Mouse (Mus musculus) liver, adult 2 months (tissue): ENCODE measurements around the gene Preb. TPM values are rescaled to one million over a fixed set of nuclear protein-coding genes. Genes with fewer than 3 reads are reported as not detected.

Experiments used
- DNase-seq: peaks from one replicate; pipeline ENCODE4 v3.0.0-alpha.2; 2011; ENCODE audit warnings: low read depth, low spot score; ENCODE audit errors: extremely low read depth
- H3K27ac ChIP-seq: fragments of 200-500 bp; replicated peaks from 2 replicates; pipeline ENCODE4 v1.5.1; 2012; ENCODE audit warnings: low read depth, mild to moderate bottlenecking, control low read depth, inconsistent platforms, low read length; ENCODE audit not compliant: insufficient read depth
- H3K27me3 ChIP-seq: fragments of 200-500 bp; 2 replicates; pipeline ENCODE4 v1.6.1; 2012; ENCODE audit warnings: mild to moderate bottlenecking, moderate library complexity, low read length, inconsistent platforms; ENCODE audit not compliant: control insufficient read depth, insufficient read depth
- H3K36me3 ChIP-seq: fragments of 200-500 bp; 2 replicates; pipeline ENCODE4 v1.6.1; 2012; ENCODE audit warnings: low read length, inconsistent platforms; ENCODE audit not compliant: control insufficient read depth, insufficient read depth
- H3K4me1 ChIP-seq: fragments of 200-500 bp; 2 replicates; pipeline ENCODE4 v1.6.1; 2011; ENCODE audit warnings: low read length; ENCODE audit not compliant: control insufficient read depth, insufficient read depth
- H3K4me3 ChIP-seq: fragments of 200-500 bp; 2 replicates; pipeline ENCODE4 v1.5.1; 2011; ENCODE audit warnings: low read depth, mild to moderate bottlenecking, control low read depth, low read length, moderate library complexity; ENCODE audit not compliant: insufficient read depth
- H3K79me2 ChIP-seq: fragments of 200-500 bp; 2 replicates; pipeline ENCODE4 v1.6.1; 2012; ENCODE audit warnings: inconsistent platforms, mild to moderate bottlenecking, low read length, moderate library complexity; ENCODE audit not compliant: control insufficient read depth, insufficient read depth
- H3K9ac ChIP-seq: fragments of 200-500 bp; 2 replicates; pipeline ENCODE4 v1.6.1; 2012; ENCODE audit warnings: low read depth, mild to moderate bottlenecking, control low read depth, inconsistent platforms, low read length
- CTCF ChIP-seq: fragments of 200-500 bp; IDR thresholded peaks from 2 replicates; pipeline ENCODE4 v1.5.1; 2011; ENCODE audit warnings: low read depth, low read length, control low read depth
- POLR2A ChIP-seq: fragments of 200-500 bp; IDR thresholded peaks from 2 replicates; pipeline ENCODE4 v1.6.1; 2011; ENCODE audit warnings: low read length, control low read depth; ENCODE audit not compliant: insufficient read depth; ENCODE audit errors: extremely low read depth
- WGBS: fragments of 180-500 bp; shearing (Covaris S2); methylation state at CpG from one replicate; pipeline ENCODE4 v1.1.7; 2018; 5-methylcytosine and 5-hydroxymethylcytosine counted together
- polyA plus RNA-seq: library from polyadenylated mRNA; depleted of rRNA; stranded (reverse); fragments of >200 nt; gene quantifications from 2 replicates; pipeline ENCODE4 v1.2.3, GENCODE M21; 2012; rRNA removed
- total RNA-seq: library from RNA; depleted of rRNA; stranded (reverse); fragments of >200 nt; gene quantifications from 2 replicates; pipeline ENCODE4 v1.2.3, GENCODE M21; 2014; rRNA removed

The Preb gene
- total and polyA plus RNA-seq, 2 experiments = 62.0 to 433 TPM

DNA sequence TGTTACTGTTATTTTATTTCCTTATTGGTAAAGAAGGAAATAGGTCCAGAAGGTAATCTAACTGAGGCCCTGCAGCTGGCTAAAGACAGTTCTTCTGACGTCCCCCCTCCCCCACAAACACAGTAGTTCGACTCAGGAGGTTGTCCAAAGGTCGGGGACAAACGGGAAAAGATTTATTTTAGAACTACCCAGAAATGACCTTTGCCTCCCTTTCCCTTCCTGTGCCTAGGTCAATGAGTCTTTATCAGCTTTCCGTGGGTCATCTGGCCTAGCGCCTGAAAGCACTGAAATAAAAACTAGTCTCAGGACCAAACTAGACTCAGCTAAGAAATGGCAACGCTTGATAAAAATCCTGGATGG is 50.9 kb downstream of the Preb start:
- H3K27ac ChIP-seq = peak overlapping the region; percentile 93
- DNase-seq = peak; percentile 99
- H3K79me2 ChIP-seq = peaks cover 18% of the 10 kb centered on the region; the same call in 1 of the 2 replicates
- H3K4me1 ChIP-seq = peaks cover 36% of the 10 kb centered on the region
- H3K27me3 ChIP-seq = no peaks in the 10 kb centered on the region
- no peak overlapping the region for H3K4me3 ChIP-seq
- peaks cover 5% of the 10 kb centered on the region; the same call in 1 of the 2 replicates for H3K36me3 ChIP-seq
- peak overlapping the region; percentile 94 for H3K9ac ChIP-seq
- TF ChIP-seq POLR2A (no peak), CTCF (no peak)
- 5% methylated on average over 7 of the region's 7 CpGs for WGBS

DNA sequence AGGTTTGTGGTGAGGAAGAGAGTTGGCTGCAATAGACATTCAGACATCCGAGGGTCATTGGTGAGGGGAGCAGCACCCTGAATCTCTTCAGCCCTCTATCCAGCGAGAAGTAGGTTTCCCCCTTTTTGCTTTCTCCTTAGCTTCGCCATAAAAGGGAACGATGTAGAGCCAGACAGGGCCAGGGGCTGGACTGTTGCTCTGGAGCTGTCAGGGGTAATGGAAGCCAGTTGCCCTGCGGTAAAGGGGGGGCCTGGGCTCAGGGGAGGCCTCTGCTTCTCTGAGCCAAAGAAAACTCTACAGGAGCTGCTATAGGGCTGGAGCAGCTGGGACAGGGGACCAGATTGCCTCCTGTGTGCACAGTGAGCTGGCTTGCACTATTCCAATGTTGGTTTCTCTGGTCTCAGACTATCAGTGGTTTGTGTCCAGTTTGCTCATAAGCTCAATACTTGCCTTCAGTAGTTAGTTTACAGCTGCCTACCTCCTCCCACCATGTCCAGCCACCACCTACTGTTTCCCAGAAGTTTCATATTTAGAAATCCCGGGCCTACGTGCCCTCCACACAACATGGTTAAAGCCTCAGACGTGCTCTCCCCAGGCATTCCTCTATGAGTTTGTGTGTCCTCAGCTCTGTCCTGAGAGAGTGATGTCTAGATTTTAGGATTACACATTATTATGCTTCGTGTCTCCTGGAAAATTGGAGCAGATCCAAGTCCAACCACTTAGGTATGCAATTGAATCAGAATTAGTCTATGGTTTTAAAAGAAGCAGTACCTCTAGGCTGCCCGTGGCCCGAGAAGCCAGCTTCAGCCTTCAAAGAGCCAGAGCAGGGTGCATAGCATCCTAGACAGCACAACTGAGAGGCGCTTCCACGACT is 51.5 kb downstream of the Preb start:
- peaks cover 18% of the 10 kb centered on the region; the same call in 1 of the 2 replicates for H3K79me2 ChIP-seq
- peak overlapping the region; percentile 88 for H3K4me3 ChIP-seq
- H3K36me3 ChIP-seq = peaks cover 7% of the 10 kb centered on the region; the same call in 1 of the 2 replicates
- TF ChIP-seq POLR2A (no peak), CTCF (no peak)
- H3K27ac ChIP-seq = peak overlapping the region; percentile 93
- peak overlapping the region; percentile 94 for H3K9ac ChIP-seq
- no peak for DNase-seq
- 8% methylated on average over 13 of the region's 13 CpGs for WGBS
- H3K4me1 ChIP-seq = peaks cover 36% of the 10 kb centered on the region
- H3K27me3 ChIP-seq = no peaks in the 10 kb centered on the region

DNA sequence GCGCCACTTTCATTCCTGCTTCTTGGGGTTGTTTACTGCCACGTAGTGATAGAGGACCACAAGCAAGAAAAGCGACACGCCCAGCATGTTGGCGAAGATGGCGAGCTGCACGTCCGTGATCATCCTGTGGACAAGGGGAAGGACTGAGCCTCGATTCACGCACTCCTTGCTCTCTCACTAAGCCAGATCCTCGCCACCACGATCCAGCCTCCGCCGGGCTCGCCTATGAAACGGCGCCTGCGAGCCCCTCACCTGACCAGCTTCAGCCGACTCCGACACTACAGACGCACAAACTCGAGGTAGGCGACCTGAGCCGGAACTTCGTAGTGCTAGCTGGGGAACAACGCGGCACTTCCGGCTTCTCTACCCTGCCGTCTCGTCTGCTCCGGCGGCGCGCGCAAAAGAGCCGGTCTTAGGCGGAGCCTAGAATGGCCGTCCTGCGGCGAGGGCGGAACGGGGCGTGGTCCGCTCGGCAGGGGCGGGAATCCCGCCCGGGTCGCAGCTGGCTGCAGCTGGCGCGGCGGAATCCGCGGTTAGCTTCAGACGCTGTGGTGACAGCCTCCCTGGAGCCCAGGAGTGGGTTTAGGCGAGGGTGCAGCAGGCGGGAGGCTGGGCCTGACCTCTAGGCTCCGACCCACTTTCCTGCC is 52.6 kb downstream of the Preb start, which contains the start of gene Ost4:
Gene Ost4 (minus strand): TSS at position 376 of the 647 bp plus-strand sequence.
- Histone ChIP-seq H3K79me2 (peaks cover 18% of the 10 kb centered on the region; the same call in 1 of the 2 replicates), H3K36me3 (peaks cover 8% of the 10 kb centered on the region; the same call in 1 of the 2 replicates), H3K9ac (peak within 1 kb of the TSS; percentile 94), H3K4me1 (peaks cover 36% of the 10 kb centered on the region), H3K27ac (peak within 1 kb of the TSS; percentile 93), H3K27me3 (no peaks in the 10 kb centered on the region), H3K4me3 (peak within 1 kb of the TSS; percentile 88)
- WGBS = under 1% methylated on average over 58 of the region's 58 CpGs
- DNase-seq = peak; percentile 90
- TF ChIP-seq CTCF (no peak), POLR2A (peak; percentile 98)

DNA sequence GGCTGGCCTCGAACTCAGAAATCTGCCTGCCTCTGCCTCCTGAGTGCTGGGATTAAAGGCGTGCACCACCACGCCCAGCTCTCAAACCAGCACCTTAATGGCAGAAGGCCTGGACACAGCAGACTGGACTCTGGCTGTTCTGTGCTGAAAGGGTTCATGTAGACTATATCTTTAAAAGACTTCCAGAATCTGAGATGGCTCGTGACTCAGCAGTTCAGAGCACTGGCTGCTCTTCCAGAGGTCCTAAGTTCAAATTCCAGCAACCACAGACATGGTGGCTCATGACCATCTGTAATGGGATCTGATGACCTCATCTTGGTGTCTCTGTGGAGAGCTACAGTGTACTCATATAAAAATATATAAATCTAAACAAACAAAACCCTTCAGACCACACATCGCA is 58.3 kb downstream of the Preb start:
- Histone ChIP-seq H3K4me3 (no peak overlapping the region), H3K79me2 (peaks cover 12% of the 10 kb centered on the region; the same call in 1 of the 2 replicates), H3K36me3 (peaks cover 14% of the 10 kb centered on the region; the same call in 1 of the 2 replicates), H3K27ac (peak overlapping the region; percentile 43; the same call in 1 of the 2 replicates), H3K9ac (no peak overlapping the region), H3K4me1 (peaks cover 7% of the 10 kb centered on the region; the same call in 1 of the 2 replicates), H3K27me3 (no peaks in the 10 kb centered on the region)
- peak; percentile 72 for DNase-seq
- 75% methylated on average over 5 of the region's 5 CpGs for WGBS
- no peak for TF ChIP-seq POLR2A
- no peak for TF ChIP-seq CTCF

Other genes with a start within 250 kb of the Preb start
- not detected in 2 replicates for gene Dpysl5, start 248.8 kb downstream of the Preb start, total RNA-seq
- gene Dpysl5, start 248.8 kb downstream of the Preb start, polyA plus RNA-seq = 0.06 TPM in 2 replicates
- gene Mapre3, start 145.7 kb downstream of the Preb start, total RNA-seq = 5.7 and 9.1 TPM in 2 replicates
- 33.1 and 48.5 TPM in 2 replicates for gene Mapre3, start 145.7 kb downstream of the Preb start, polyA plus RNA-seq
- 27.9 and 35.1 TPM in 2 replicates for gene Tmem214, start 92.3 kb downstream of the Preb start, total RNA-seq
- 62.4 and 89.2 TPM in 2 replicates for gene Tmem214, start 92.3 kb downstream of the Preb start, polyA plus RNA-seq
- 2.7 and 4.6 TPM in 2 replicates for gene Agbl5, start 71.7 kb downstream of the Preb start, total RNA-seq
- gene Agbl5, start 71.7 kb downstream of the Preb start, polyA plus RNA-seq = 4.3 and 7.5 TPM in 2 replicates
- 76.2 and 88.6 TPM in 2 replicates for gene Ost4, start 52.6 kb downstream of the Preb start, total RNA-seq
- 167 and 196 TPM in 2 replicates for gene Ost4, start 52.6 kb downstream of the Preb start, polyA plus RNA-seq
- gene Emilin1, start 47.0 kb downstream of the Preb start, total RNA-seq = 17.6 and 17.8 TPM in 2 replicates
- 27.8 and 31.5 TPM in 2 replicates for gene Emilin1, start 47.0 kb downstream of the Preb start, polyA plus RNA-seq
- 288 and 405 TPM in 2 replicates for gene Khk, start 38.9 kb downstream of the Preb start, total RNA-seq
- 650 and 735 TPM in 2 replicates for gene Khk, start 38.9 kb downstream of the Preb start, polyA plus RNA-seq
- 0.60 and 0.74 TPM in 2 replicates for gene Cgref1, start 14.8 kb downstream of the Preb start, total RNA-seq
- gene Cgref1, start 14.8 kb downstream of the Preb start, polyA plus RNA-seq = 0.28 and 0.34 TPM in 2 replicates
- under 0.01 and 0.07 TPM in 2 replicates for gene Tcf23, start 8.3 kb upstream of the Preb start, total RNA-seq
- 0.06 TPM in 1 of 2 replicates, not detected in the other for gene Tcf23, start 8.3 kb upstream of the Preb start, polyA plus RNA-seq
- 172 and 185 TPM in 2 replicates for gene Atraid, start 88.0 kb upstream of the Preb start, total RNA-seq
- gene Atraid, start 88.0 kb upstream of the Preb start, polyA plus RNA-seq = 160 TPM in 2 replicates
- gene Slc5a6, start 88.6 kb upstream of the Preb start, total RNA-seq = 6.1 and 6.7 TPM in 2 replicates
- gene Slc5a6, start 88.6 kb upstream of the Preb start, polyA plus RNA-seq = 15.5 and 16.2 TPM in 2 replicates
- gene Cad, start 94.4 kb upstream of the Preb start, total RNA-seq = 10.7 and 11.8 TPM in 2 replicates
- 8.4 and 12.7 TPM in 2 replicates for gene Cad, start 94.4 kb upstream of the Preb start, polyA plus RNA-seq
- gene Dnajc5g, start 145.9 kb upstream of the Preb start, total RNA-seq = not detected in 2 replicates
- not detected in 2 replicates for gene Dnajc5g, start 145.9 kb upstream of the Preb start, polyA plus RNA-seq
- gene Slc30a3, start 147.9 kb upstream of the Preb start, total RNA-seq = 0.37 and 0.60 TPM in 2 replicates
- 0.37 and 0.97 TPM in 2 replicates for gene Slc30a3, start 147.9 kb upstream of the Preb start, polyA plus RNA-seq
- gene Trim54, start 156.4 kb upstream of the Preb start, total RNA-seq = 0.28 TPM in 1 of 2 replicates, not detected in the other
- not detected in 2 replicates for gene Trim54, start 156.4 kb upstream of the Preb start, polyA plus RNA-seq
- not detected in 2 replicates for gene Ucn, start 178.5 kb upstream of the Preb start, total RNA-seq
- gene Ucn, start 178.5 kb upstream of the Preb start, polyA plus RNA-seq = not detected in 2 replicates
- 49.0 and 58.8 TPM in 2 replicates for gene Mpv17, start 193.9 kb upstream of the Preb start, total RNA-seq
- gene Mpv17, start 193.9 kb upstream of the Preb start, polyA plus RNA-seq = 88.8 and 92.3 TPM in 2 replicates
- 1.0 and 2.6 TPM in 2 replicates for gene Gm29609, start 219.6 kb upstream of the Preb start, total RNA-seq
- 2.3 and 2.8 TPM in 2 replicates for gene Gm29609, start 219.6 kb upstream of the Preb start, polyA plus RNA-seq
- gene Gtf3c2, start 219.8 kb upstream of the Preb start, total RNA-seq = 10.9 and 17.5 TPM in 2 replicates
- gene Gtf3c2, start 219.8 kb upstream of the Preb start, polyA plus RNA-seq = 21.0 and 33.0 TPM in 2 replicates
- gene Snx17, start 232.9 kb upstream of the Preb start, total RNA-seq = 13.3 and 13.7 TPM in 2 replicates
- gene Snx17, start 232.9 kb upstream of the Preb start, polyA plus RNA-seq = 19.1 and 22.5 TPM in 2 replicates
- 18.5 and 18.7 TPM in 2 replicates for gene Eif2b4, start 233.1 kb upstream of the Preb start, total RNA-seq
- gene Eif2b4, start 233.1 kb upstream of the Preb start, polyA plus RNA-seq = 47.2 and 51.0 TPM in 2 replicates
- 3.1 and 4.2 TPM in 2 replicates for gene Zfp513, start 241.9 kb upstream of the Preb start, total RNA-seq
- 17.6 and 27.6 TPM in 2 replicates for gene Zfp513, start 241.9 kb upstream of the Preb start, polyA plus RNA-seq